Mouse (Mus musculus) MEL (cell line): Measurements from ENCODE around the gene Pnp.
"Not testable (repeated sequence)": the region's sequence is repeated elsewhere in the genome, so short reads cannot be mapped to it uniquely, and the experiment has no call there.

Source experiments
- BHLHE40 ChIP-seq: IDR thresholded peaks from 2 replicates; pipeline ENCODE4 v1.6.1; 2012; ENCODE audit warnings: low read depth, mild to moderate bottlenecking, inconsistent platforms, low read length, improper control_type of control experiment, borderline replicate concordance
- CTCF ChIP-seq, 3 experiments: IDR thresholded peaks in 2 of 3; conservative IDR thresholded peaks in 1 of 3; 2 replicates each; pipeline ENCODE4 v1.5.1; 2011 to 2012; ENCODE audit warnings: low read length in 3 of 3, low read depth in 2 of 3, mild to moderate bottlenecking in 2 of 3, improper control_type of control experiment in 1 of 3, inconsistent platforms in 1 of 3, mixed read lengths in 1 of 3, moderate library complexity in 1 of 3; ENCODE audit not compliant: control insufficient read depth in 1 of 3, insufficient read depth in 1 of 3, poor library complexity in 1 of 3, severe bottlenecking in 1 of 3
- ELF1 ChIP-seq: IDR thresholded peaks from 2 replicates; pipeline ENCODE4 v1.6.1; 2014; ENCODE audit warnings: low read depth, mild to moderate bottlenecking, inconsistent platforms, low read length, improper control_type of control experiment, moderate library complexity
- ETS1 ChIP-seq: IDR thresholded peaks from 2 replicates; pipeline ENCODE4 v1.6.1; 2012; ENCODE audit warnings: low read depth, mild to moderate bottlenecking, inconsistent platforms, low read length, improper control_type of control experiment, moderate library complexity
- NRF1 ChIP-seq: IDR thresholded peaks from 2 replicates; pipeline ENCODE4 v1.6.1; 2014; ENCODE audit warnings: low read depth, mild to moderate bottlenecking, inconsistent platforms, low read length, improper control_type of control experiment, moderate library complexity; ENCODE audit not compliant: poor library complexity, insufficient read depth, severe bottlenecking
- POLR2A ChIP-seq, 2 experiments: IDR thresholded peaks; 2 replicates each; pipeline ENCODE4 v1.6.1; 2011 to 2012; ENCODE audit warnings: low read length in 2 of 2, mild to moderate bottlenecking in 2 of 2, control low read depth in 1 of 2, improper control_type of control experiment in 1 of 2, low read depth in 1 of 2, moderate library complexity in 1 of 2; ENCODE audit not compliant: control insufficient read depth in 1 of 2, insufficient read depth in 1 of 2, poor library complexity in 1 of 2
- TAL1 ChIP-seq: IDR thresholded peaks from 2 replicates; pipeline ENCODE4 v1.6.1; 2012; ENCODE audit warnings: mild to moderate bottlenecking, inconsistent platforms, low read length, moderate library complexity, mixed read lengths
- ZC3H11A ChIP-seq: IDR thresholded peaks from 2 replicates; pipeline ENCODE4 v1.6.1; 2012; ENCODE audit warnings: low read depth, mild to moderate bottlenecking, inconsistent platforms, low read length, improper control_type of control experiment
- ZNF384 ChIP-seq: IDR thresholded peaks from 2 replicates; pipeline ENCODE4 v1.6.1; 2012; ENCODE audit warnings: low read depth, mild to moderate bottlenecking, inconsistent platforms, low read length, improper control_type of control experiment

GRCm38 (mm10) chr14:50945081-50945480 lies 14.2 kb downstream of the Pnp start:
- not testable (repeated sequence) for TF ChIP-seq CTCF (IDR thresholded peaks at IDR 0.05 in 2 of 3, conservative IDR thresholded peaks at IDR 0.05 in 1 of 3; ENCODE audit: control insufficient read depth in 1 of 3, insufficient read depth in 1 of 3, low read depth in 2 of 3, low read length in 3 of 3, poor library complexity in 1 of 3, severe bottlenecking in 1 of 3); ETS1; ZNF384; BHLHE40; TAL1; ELF1; POLR2A (IDR thresholded peaks at IDR 0.05; ENCODE audit: control insufficient read depth in 1 of 2, insufficient read depth in 1 of 2, low read depth in 1 of 2, low read length in 2 of 2, poor library complexity in 1 of 2); ZC3H11A; NRF1
